Mouse (Mus musculus) forebrain, embryonic 16.5 days (tissue): ENCODE measurements at regions not wholly inside any gene's neighbourhood (a gene's known extent, or its start where the extent isn't known, plus 50 kb on each side); places are given as distances from the start of the nearest gene placed in this dataset.
A peak's percentile ranks its signal among the peaks of the same experiment; 100 is the strongest.

Source experiments
- ATAC-seq: fragments of 200-750 bp; cut with Nextera tagmentation; 2 replicates; pipeline ENCODE4 v1.8.0; 2017; ENCODE audit warnings: mild to moderate bottlenecking, moderate library complexity
- H3K27ac ChIP-seq: fragments of 300-500 bp; sonication (generic); 2 replicates; pipeline ENCODE4 v1.5.1; 2014; ENCODE audit warnings: low read length, control low read depth
- H3K27me3 ChIP-seq: fragments of 300-500 bp; sonication (generic); replicated peaks from 2 replicates; pipeline ENCODE4 v1.6.1; 2014; ENCODE audit warnings: low read length; ENCODE audit not compliant: control insufficient read depth, insufficient read depth
- H3K36me3 ChIP-seq: fragments of 300-500 bp; sonication (generic); 2 replicates; pipeline ENCODE4 v1.6.1; 2014; ENCODE audit not compliant: control insufficient read depth, insufficient read depth
- H3K4me1 ChIP-seq: fragments of 300-500 bp; sonication (generic); replicated peaks from 2 replicates; pipeline ENCODE4 v1.6.1; 2014; ENCODE audit warnings: low read length; ENCODE audit not compliant: control insufficient read depth, insufficient read depth
- H3K4me2 ChIP-seq: fragments of 300-500 bp; sonication (generic); 2 replicates; pipeline ENCODE4 v1.6.1; 2014; ENCODE audit warnings: mild to moderate bottlenecking, low read length, control low read depth
- H3K4me3 ChIP-seq: fragments of 300-500 bp; sonication (generic); replicated peaks from 2 replicates; pipeline ENCODE4 v1.5.1; 2014; ENCODE audit warnings: mild to moderate bottlenecking, low read length, control low read depth
- H3K9ac ChIP-seq: fragments of 300-500 bp; sonication (generic); replicated peaks from 2 replicates; pipeline ENCODE4 v1.6.1; 2014; ENCODE audit warnings: low read depth, low read length, control low read depth
- H3K9me3 ChIP-seq: fragments of 300-500 bp; sonication (generic); 2 replicates; pipeline ENCODE4 v1.6.1; 2016; ENCODE audit warnings: low read length; ENCODE audit not compliant: control insufficient read depth
- WGBS: fragments of 180-500 bp; shearing (Covaris S2); extraction: QIAGEN DNeasy Blood & Tissue Kit; methylation state at CpG from one replicate; pipeline ENCODE4 v1.1.7; 2014; 5-methylcytosine and 5-hydroxymethylcytosine counted together

- Histone ChIP-seq H3K4me1 (no peaks in the 10 kb centered on the region), H3K9me3 (no peaks in the 10 kb centered on the region), H3K27ac (no peak overlapping the region), H3K9ac (no peak overlapping the region), H3K4me3 (no peak overlapping the region), H3K36me3 (no peaks in the 10 kb centered on the region), H3K27me3 (no peaks in the 10 kb centered on the region), H3K4me2 (no peak overlapping the region)
- no peak for ATAC-seq
- 73% methylated on average over 5 of the region's 5 CpGs for WGBS
Measured at GRCm38 (mm10) chr5:131377136-131377535, 68.8 kb upstream of the Galnt17 start.

DNA sequence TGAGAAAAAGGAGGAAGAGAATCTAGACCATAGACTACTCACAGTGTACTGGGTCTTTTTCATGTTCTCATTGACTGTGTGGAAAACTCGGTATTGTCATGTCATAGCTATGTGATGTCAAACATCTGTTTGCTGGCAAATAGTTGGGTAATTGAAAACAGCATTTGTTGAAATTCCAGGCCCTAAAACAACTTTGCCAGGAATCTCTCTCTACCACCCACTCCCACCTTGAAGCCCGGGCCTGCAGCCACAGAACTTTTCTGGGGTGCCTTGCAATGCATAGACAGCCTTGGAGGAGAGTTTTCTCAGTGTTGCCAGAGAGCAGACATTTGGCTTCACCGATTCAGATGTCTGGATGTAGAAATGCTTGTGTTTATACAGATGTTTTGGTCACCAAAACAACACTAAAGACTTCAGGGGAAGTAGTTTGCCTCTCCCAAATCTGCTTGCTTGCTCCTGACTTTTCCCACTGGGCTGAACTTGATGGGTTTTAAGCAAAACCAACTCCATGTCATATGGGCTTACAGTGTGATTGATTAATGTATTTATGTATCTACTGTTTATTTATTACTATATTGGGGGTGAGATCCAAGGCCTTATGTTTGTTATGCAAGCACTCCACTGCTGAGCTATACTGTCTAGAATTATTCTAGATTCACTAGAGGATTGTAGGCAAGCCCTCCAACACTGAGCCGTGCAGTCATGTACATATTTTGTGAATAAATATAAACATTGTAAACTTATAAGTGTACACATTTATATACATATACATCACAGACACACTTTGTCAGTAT is 63.2 kb upstream of the Galnt17 start:
- H3K9ac ChIP-seq, result no peak overlapping the region
- no peak overlapping the region for H3K4me2 ChIP-seq
- no peaks in the 10 kb centered on the region for H3K9me3 ChIP-seq
- H3K4me3 ChIP-seq, result no peak overlapping the region
- no peaks in the 10 kb centered on the region for H3K36me3 ChIP-seq
- no peaks in the 10 kb centered on the region for H3K27me3 ChIP-seq
- no peaks in the 10 kb centered on the region for H3K4me1 ChIP-seq
- H3K27ac ChIP-seq, result no peak overlapping the region
- WGBS, result 88% methylated on average over 4 of the region's 4 CpGs
- no peak for ATAC-seq

DNA sequence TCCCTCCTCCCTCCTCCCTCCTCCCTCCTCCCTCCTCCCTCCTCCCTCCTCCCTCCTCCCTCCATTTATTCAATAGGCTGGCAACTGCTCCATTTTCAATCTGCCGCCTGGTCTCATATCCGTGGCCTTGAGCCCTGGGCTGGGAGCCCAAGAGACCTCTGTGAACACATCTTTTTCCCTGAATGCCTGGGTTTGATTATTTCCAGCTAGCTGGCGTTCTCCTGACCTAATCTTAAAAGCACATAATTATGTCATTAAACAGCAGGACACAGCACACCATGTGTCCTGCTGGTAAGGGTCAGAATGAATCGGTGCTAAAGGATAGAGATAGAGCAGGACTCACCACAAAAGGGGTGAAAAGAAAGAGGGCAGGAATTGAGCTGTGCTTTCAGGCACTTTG is 59.2 kb upstream of the Galnt17 start:
- Histone ChIP-seq H3K9me3 (no peaks in the 10 kb centered on the region), H3K4me2 (no peak overlapping the region), H3K36me3 (no peaks in the 10 kb centered on the region), H3K9ac (no peak overlapping the region), H3K4me3 (no peak overlapping the region), H3K27ac (no peak overlapping the region), H3K27me3 (no peaks in the 10 kb centered on the region), H3K4me1 (no peaks in the 10 kb centered on the region)
- 8% methylated on average over 4 of the region's 4 CpGs for WGBS
- peak; percentile 36; the same call in 1 of the 2 replicates for ATAC-seq

DNA sequence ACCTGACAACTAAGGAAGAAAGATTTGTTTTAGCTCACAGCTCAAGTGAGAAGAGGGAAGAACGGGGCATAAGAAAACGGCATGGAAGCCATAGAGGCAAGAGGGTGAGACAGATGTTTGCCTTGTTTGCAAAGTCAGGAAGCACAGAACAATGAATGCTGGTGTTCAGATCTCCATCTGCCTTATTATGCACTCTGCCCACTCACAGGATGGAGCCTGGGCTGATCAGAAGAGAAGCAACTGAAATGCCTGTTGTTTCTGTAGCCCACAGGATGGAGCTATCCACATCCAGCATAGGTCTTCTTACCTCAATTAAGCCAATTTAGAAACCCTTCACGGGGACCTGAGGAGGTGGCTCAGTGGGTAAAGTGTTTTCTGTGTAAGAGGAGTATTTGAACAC is 51.5 kb upstream of the Galnt17 start:
- H3K4me1 ChIP-seq, result no peaks in the 10 kb centered on the region
- H3K9ac ChIP-seq, result no peak overlapping the region
- WGBS, result 90% methylated on average over 3 of the region's 3 CpGs
- H3K4me2 ChIP-seq, result no peak overlapping the region
- H3K27ac ChIP-seq, result no peak overlapping the region
- no peaks in the 10 kb centered on the region for H3K27me3 ChIP-seq
- H3K4me3 ChIP-seq, result no peak overlapping the region
- H3K9me3 ChIP-seq, result no peaks in the 10 kb centered on the region
- ATAC-seq, result no peak
- no peaks in the 10 kb centered on the region for H3K36me3 ChIP-seq
